Mouse (Mus musculus) heart, postnatal 0 days (tissue): ENCODE measurements around the gene Comtd1.

ENCODE experiments used
- CTCF ChIP-seq: IDR thresholded peaks from 2 replicates; pipeline ENCODE4 v1.5.1; 2016; ENCODE audit warnings: antibody characterized with exemption, control low read depth, low read depth
- EP300 ChIP-seq: IDR thresholded peaks from 2 replicates; pipeline ENCODE4 v1.6.1; 2016; ENCODE audit warnings: antibody characterized with exemption, low read depth

DNA sequence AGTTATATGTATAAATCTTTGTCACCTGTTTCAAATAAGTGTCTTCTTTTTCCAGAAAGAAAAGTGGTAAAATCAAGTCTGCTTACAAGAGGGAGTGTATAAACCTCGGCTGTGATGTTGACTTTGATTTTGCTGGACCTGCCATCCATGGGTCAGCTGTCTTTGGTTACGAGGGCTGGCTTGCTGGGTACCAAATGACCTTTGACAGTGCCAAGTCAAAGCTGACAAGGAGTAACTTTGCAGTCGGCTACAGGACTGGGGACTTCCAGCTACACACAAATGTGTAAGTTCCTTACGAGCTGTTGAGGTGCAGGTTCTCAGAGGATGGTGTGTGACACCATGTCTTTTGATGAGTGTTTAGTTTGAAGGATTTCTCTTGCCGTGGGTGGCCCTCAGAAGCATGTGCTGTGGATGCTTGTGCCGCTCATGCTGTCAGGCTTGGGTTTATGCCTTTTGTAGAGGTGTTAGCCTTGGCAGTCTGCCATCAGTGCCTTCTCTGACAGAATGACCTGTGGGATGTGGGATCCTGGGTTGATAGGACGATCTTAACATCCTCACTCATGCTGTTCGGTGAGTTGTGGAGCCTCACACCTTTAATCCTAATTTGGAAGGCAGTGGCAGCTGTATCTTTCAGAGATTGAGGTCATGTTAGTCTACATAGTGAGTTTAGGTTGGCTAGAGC, 10.3 kb downstream of the Comtd1 start:
- TF ChIP-seq EP300, result no peak
- no peak for TF ChIP-seq CTCF
